In genomic region chr3:121439623-121440161, GRCm38 (mm10) we compare ENCODE assay signal across 10 mouse cellular contexts. TPM values are rescaled to one million over a fixed set of nuclear protein-coding genes. Genes with fewer than 3 reads are reported as not detected.
A peak's percentile ranks its signal among the peaks of the same experiment; 100 is the strongest.
DNase-seq lines count a peak whose midpoint lies in the region; ATAC-seq lines count a peak whose summit lies in the region.
"Had no signal": no experiment of that assay in that cellular context is flagged by ENCODE, and none has a peak within 500 bp of the region (broad histone marks: within the 10 kb centered on the region; RNA-seq: fewer than 3 reads in every experiment).

No protein-coding gene starts in this region.

- H3K27ac ChIP-seq in heart, embryonic 14.5 days (replicated peaks in 1 of 2; ENCODE audit: control insufficient read depth in 1 of 2, insufficient read depth in 1 of 2, low read depth in 2 of 2, low read length in 2 of 2), result peak overlapping the region; percentile 57 to 71
- H3K27ac ChIP-seq in liver, embryonic 16.5 days (ENCODE audit: low read length), result no peak overlapping the region
- H3K27ac ChIP-seq in midbrain, embryonic 16.5 days (ENCODE audit: low read length), result no peak overlapping the region

- H3K4me3 ChIP-seq in heart, embryonic 14.5 days (ENCODE audit: control insufficient read depth in 1 of 2, insufficient read depth in 1 of 2, low read depth in 1 of 2, low read length in 2 of 2), result no peak overlapping the region
- no peak overlapping the region for H3K4me3 ChIP-seq in liver, embryonic 16.5 days (ENCODE audit: low read depth, low read length)
- no peak overlapping the region for H3K4me3 ChIP-seq in midbrain, embryonic 16.5 days (ENCODE audit: low read depth, low read length)

- peaks cover 49 to 91% of the 10 kb centered on the region in 2 experiments for H3K4me1 ChIP-seq in heart, embryonic 14.5 days (ENCODE audit: control insufficient read depth in 2 of 2, insufficient read depth in 2 of 2, low read length in 2 of 2)
- peaks cover 23% of the 10 kb centered on the region for H3K4me1 ChIP-seq in liver, embryonic 16.5 days (ENCODE audit: control insufficient read depth, low read depth, low read length)
- H3K4me1 ChIP-seq in midbrain, embryonic 16.5 days (ENCODE audit: control insufficient read depth, insufficient read depth, low read length), result peaks cover 20% of the 10 kb centered on the region

- 0 out of 2 replicates have a peak overlapping the region, but pooled peaks have one; percentile 6 for H3K9ac ChIP-seq in heart, embryonic 14.5 days (ENCODE audit: low read length)
- H3K9ac ChIP-seq in liver, embryonic 16.5 days (ENCODE audit: low read depth, low read length), result no peak overlapping the region
- no peak overlapping the region for H3K9ac ChIP-seq in midbrain, embryonic 16.5 days (ENCODE audit: low read depth, low read length)
- H3K9ac ChIP-seq: forebrain, postnatal 0 days had no signal

- H3K36me3 ChIP-seq in heart, embryonic 14.5 days (ENCODE audit: control insufficient read depth, insufficient read depth, low read length), result peaks cover 26% of the 10 kb centered on the region; the same call in 1 of the 2 replicates
- H3K36me3 ChIP-seq in liver, embryonic 16.5 days (ENCODE audit: control insufficient read depth, insufficient read depth), result no peaks in the 10 kb centered on the region
- no peaks in the 10 kb centered on the region for H3K36me3 ChIP-seq in midbrain, embryonic 16.5 days (ENCODE audit: control insufficient read depth, insufficient read depth, low read length)

- H3K9me3 ChIP-seq in heart, embryonic 14.5 days (ENCODE audit: control insufficient read depth, low read length), result no peaks in the 10 kb centered on the region
- H3K9me3 ChIP-seq in liver, embryonic 16.5 days (replicated peaks; ENCODE audit: control insufficient read depth, low read length), result no peaks in the 10 kb centered on the region
- H3K9me3 ChIP-seq in midbrain, embryonic 16.5 days (replicated peaks; ENCODE audit: control insufficient read depth, low read length, poor library complexity, severe bottlenecking), result no peaks in the 10 kb centered on the region; the same call in 1 of the 2 replicates

- H3K27me3 ChIP-seq in heart, embryonic 14.5 days (ENCODE audit: control insufficient read depth, insufficient read depth, low read length), result no peaks in the 10 kb centered on the region
- H3K27me3 ChIP-seq in liver, embryonic 16.5 days (ENCODE audit: control insufficient read depth, insufficient read depth, low read depth, low read length), result no peaks in the 10 kb centered on the region
- no peaks in the 10 kb centered on the region for H3K27me3 ChIP-seq in midbrain, embryonic 16.5 days (ENCODE audit: control insufficient read depth, insufficient read depth, low read depth, low read length)

- DNase-seq in kidney, adult 18-20 months, result peak; percentile 47
- no peak for DNase-seq in kidney, adult 8-10 months
- DNase-seq in brain, adult 2 months (ENCODE audit: low read depth, low spot score), result peak; percentile 7
- no peak for DNase-seq in spleen, adult 12 weeks (ENCODE audit: low spot score)
- DNase-seq in layer of hippocampus, postnatal 14 days (ENCODE audit: low spot score in 2 of 2), result no peak
- DNase-seq: forebrain, postnatal 0 days; gastrocnemius, postnatal 36 days had no signal

- 24% methylated on average over 11 of the region's 11 CpGs for WGBS in heart, embryonic 14.5 days
- 48% methylated on average over 11 of the region's 11 CpGs for WGBS in liver, embryonic 16.5 days (ENCODE audit: insufficient replicate concordance)
- 86% methylated on average over 11 of the region's 11 CpGs for WGBS in midbrain, embryonic 16.5 days

- peak overlapping the region; percentile 46 for H3K4me2 ChIP-seq in heart, embryonic 14.5 days (ENCODE audit: low read length)
- no peak overlapping the region for H3K4me2 ChIP-seq in liver, embryonic 16.5 days (ENCODE audit: low read depth, low read length)
- H3K4me2 ChIP-seq in midbrain, embryonic 16.5 days (ENCODE audit: low read length), result no peak overlapping the region

- ATAC-seq in heart, embryonic 14.5 days (ENCODE audit: insufficient number of reproducible peaks, insufficient read depth, low FRiP score, low read depth), result peak; percentile 84
- peak; percentile 6; the same call in 1 of the 2 replicates for ATAC-seq in liver, embryonic 16.5 days (ENCODE audit: low read depth)
- no peak for ATAC-seq in midbrain, embryonic 16.5 days
- ATAC-seq: forebrain, postnatal 0 days had no signal

RNA-seq across cellular contexts. Expression of gene Cnn3, which starts 13.4 kb away (rescaled TPM):
- polyA plus RNA-seq in heart, embryonic 14.5 days (2014; fragmentation: Nextera tagmentation; extraction: Ambion mirVana), result 358 and 372 TPM in 2 replicates
- 100.0 and 103 TPM in 2 replicates for polyA plus RNA-seq in liver, embryonic 16.5 days (2015; fragmentation: Nextera tagmentation; extraction: Ambion mirVana)
- 311 and 357 TPM in 2 replicates for polyA plus RNA-seq in midbrain, embryonic 16.5 days (2015; fragmentation: Nextera tagmentation; extraction: Ambion mirVana)
- 100 to 1,000 TPM; 110 to 126 TPM for total RNA-seq in layer of hippocampus, postnatal 14 days (2021)

Comparison
In these comparisons a context has a peak if more than half of its experiments do, and no peak if none do; other contexts are left out.
1. DNase-seq: peak in kidney, adult 18-20 months (single experiment) and brain, adult 2 months (single experiment); none in kidney, adult 8-10 months (0 of 2), spleen, adult 12 weeks (single experiment) and layer of hippocampus, postnatal 14 days (0 of 2).
2. H3K27ac ChIP-seq: peak in heart, embryonic 14.5 days (2 of 2); none in liver, embryonic 16.5 days (single experiment) and midbrain, embryonic 16.5 days (single experiment).